Mouse (Mus musculus): ENCODE data around the gene Cnr2. TPM values are rescaled to one million over a fixed set of nuclear protein-coding genes. Genes with fewer than 3 reads are reported as not detected.
A peak's percentile ranks its signal among the peaks of the same experiment; 100 is the strongest.
"Not testable (repeated sequence)": the region's sequence is repeated elsewhere in the genome, so short reads cannot be mapped to it uniquely, and the experiment has no call there.

Cnr2 gene
- polyA plus RNA-seq, 1 experiment from 2014 or later, result 2.8 TPM

DNA sequence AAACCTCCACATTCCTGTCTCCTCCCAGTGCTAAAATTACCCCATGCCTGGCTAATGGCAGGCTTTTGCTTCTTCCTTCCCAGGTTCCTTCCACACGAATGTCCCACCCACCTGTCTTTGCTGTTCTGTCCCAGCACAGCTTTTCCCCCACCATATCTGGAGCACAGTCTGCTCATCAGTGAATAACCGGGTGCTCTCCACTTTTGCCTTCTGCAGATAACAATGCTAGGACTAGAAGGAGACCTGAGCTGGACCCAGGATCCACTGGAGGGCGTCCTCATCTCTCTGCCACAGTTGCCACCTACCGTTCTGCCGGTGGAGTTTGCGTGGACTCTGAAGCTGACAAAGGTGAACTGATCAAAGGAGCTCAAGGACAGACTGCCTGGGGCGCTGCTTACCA lies 43.7 kb downstream of the Cnr2 start:
- no peak overlapping the region for H3K4me3 ChIP-seq (replicated peaks)
- peaks cover 28% of the 10 kb centered on the region for H3K36me3 ChIP-seq (replicated peaks)
- WGBS (ENCODE audit: insufficient replicate concordance), result 47% methylated on average over 7 of the region's 7 CpGs
- H3K4me2 ChIP-seq, result no peak overlapping the region
- no peak overlapping the region for H3K27ac ChIP-seq (replicated peaks)
- H3K9me3 ChIP-seq (replicated peaks), result no peaks in the 10 kb centered on the region
- peak; percentile 48; the same call in 1 of the 2 replicates for ATAC-seq (ENCODE audit: insufficient read depth)
- peaks cover 63% of the 10 kb centered on the region for H3K4me1 ChIP-seq (replicated peaks)
- H3K9ac ChIP-seq, result no peak overlapping the region
- no peaks in the 10 kb centered on the region for H3K27me3 ChIP-seq

GRCm38 (mm10) chr4:135941026-135941425 lies 45.8 kb downstream of the Cnr2 start:
- not testable (repeated sequence) for H3K9me3 ChIP-seq (replicated peaks); H3K9ac ChIP-seq; H3K27me3 ChIP-seq; H3K4me2 ChIP-seq; H3K27ac ChIP-seq (replicated peaks); H3K4me3 ChIP-seq (replicated peaks); ATAC-seq (ENCODE audit: insufficient read depth)
- H3K36me3 ChIP-seq (replicated peaks), result peaks cover 23% of the 10 kb centered on the region
- WGBS (ENCODE audit: insufficient replicate concordance), result 74% methylated on average over 8 of the region's 8 CpGs
- peaks cover 51% of the 10 kb centered on the region for H3K4me1 ChIP-seq (replicated peaks)

DNA sequence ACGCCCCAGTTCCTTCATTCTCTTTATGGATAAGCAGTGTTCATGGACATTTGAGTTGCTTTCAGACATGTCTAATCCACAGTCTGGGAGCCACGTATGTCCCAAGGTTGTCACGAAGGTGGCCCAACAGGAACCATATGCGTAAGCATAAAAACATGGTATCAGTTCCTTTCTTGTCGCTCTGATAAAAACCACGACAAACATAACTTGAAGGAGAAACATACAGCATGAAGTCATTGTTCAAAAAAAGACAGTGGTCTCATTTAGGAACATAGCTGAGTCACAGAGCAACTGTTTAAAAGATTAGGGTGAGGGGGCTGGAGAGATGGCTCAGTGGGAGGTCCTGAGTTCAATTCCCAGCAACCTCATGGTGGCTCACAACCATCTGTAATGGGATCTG lies 47.0 kb downstream of the Cnr2 start:
- H3K27ac ChIP-seq (replicated peaks), result no peak overlapping the region
- no peak overlapping the region for H3K4me2 ChIP-seq
- no peak overlapping the region for H3K9ac ChIP-seq
- peaks cover 44% of the 10 kb centered on the region for H3K4me1 ChIP-seq (replicated peaks)
- H3K9me3 ChIP-seq (replicated peaks), result no peaks in the 10 kb centered on the region
- no peaks in the 10 kb centered on the region for H3K27me3 ChIP-seq
- WGBS (ENCODE audit: insufficient replicate concordance), result 43% methylated on average over 6 of the region's 6 CpGs
- peaks cover 22% of the 10 kb centered on the region for H3K36me3 ChIP-seq (replicated peaks)
- no peak overlapping the region for H3K4me3 ChIP-seq (replicated peaks)
- no peak for ATAC-seq (ENCODE audit: insufficient read depth)

- Histone ChIP-seq H3K4me3 (replicated peaks) (no peak overlapping the region), H3K4me2 (no peak overlapping the region), H3K9me3 (replicated peaks) (no peaks in the 10 kb centered on the region), H3K9ac (no peak overlapping the region), H3K27ac (replicated peaks) (no peak overlapping the region), H3K36me3 (replicated peaks) (peaks cover 21% of the 10 kb centered on the region), H3K27me3 (no peaks in the 10 kb centered on the region), H3K4me1 (replicated peaks) (peaks cover 49% of the 10 kb centered on the region)
- WGBS (ENCODE audit: insufficient replicate concordance), result 42% methylated on average over 4 of the region's 4 CpGs
- ATAC-seq (ENCODE audit: insufficient read depth), result no peak
Observed at GRCm38 (mm10) chr4:135943389-135943788, 48.2 kb downstream of the Cnr2 start.

DNA sequence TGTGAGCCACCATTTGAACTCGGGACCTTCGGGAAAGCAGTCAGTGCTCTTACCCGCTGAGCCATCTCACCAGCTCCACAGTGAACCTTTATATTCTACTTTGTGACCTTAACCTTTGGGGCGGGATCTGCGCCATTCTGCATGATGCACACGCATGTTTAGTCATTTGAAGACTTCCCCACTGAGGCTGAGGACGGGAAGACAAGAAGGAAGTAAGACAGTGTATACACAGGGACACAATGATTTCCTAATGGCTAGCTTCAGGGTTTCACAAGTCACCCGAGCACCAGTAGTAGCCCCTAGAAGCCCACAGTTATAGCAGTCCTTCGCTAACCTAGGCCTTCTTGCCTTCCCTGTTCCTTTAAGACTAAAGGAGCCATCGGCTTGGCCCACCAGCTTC lies 50.5 kb downstream of the Cnr2 start:
- ATAC-seq (ENCODE audit: insufficient read depth), result peak; percentile 3; the same call in 1 of the 2 replicates
- Histone ChIP-seq H3K27ac (replicated peaks) (peak overlapping the region; percentile 80), H3K4me1 (replicated peaks) (peaks cover 57% of the 10 kb centered on the region), H3K9ac (peak overlapping the region; percentile 92; the same call in 1 of the 2 replicates), H3K4me3 (replicated peaks) (peak overlapping the region; percentile 86), H3K27me3 (no peaks in the 10 kb centered on the region), H3K9me3 (replicated peaks) (no peaks in the 10 kb centered on the region), H3K36me3 (replicated peaks) (peaks cover 8% of the 10 kb centered on the region), H3K4me2 (peak overlapping the region; percentile 90)
- WGBS (ENCODE audit: insufficient replicate concordance), result 64% methylated on average over 10 of the region's 10 CpGs

DNA sequence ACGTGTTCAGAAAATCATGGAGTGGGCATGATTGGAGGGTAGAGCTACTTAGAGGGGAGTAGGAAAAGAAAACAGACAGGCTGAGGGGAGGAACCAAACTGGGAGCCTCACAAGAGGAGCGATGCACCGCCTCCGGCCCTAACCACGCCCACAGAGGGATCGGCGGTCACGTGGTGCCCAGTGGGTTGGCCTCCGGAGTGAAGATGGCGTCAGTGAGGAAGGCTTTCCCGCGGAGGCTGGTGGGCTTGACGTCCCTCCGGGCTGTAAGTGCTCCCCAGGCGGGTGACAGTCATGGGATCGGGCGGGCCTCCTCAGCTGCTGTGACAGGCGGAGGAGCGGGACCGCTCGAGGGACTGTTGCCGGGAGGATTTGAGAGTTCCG lies 51.1 kb downstream of the Cnr2 start, which contains the start of gene Hmgcl:
Gene Hmgcl, plus strand, starts transcription at position 171 of the 381 bp plus-strand sequence.
- Histone ChIP-seq H3K9me3 (replicated peaks) (no peaks in the 10 kb centered on the region), H3K4me1 (replicated peaks) (peaks cover 57% of the 10 kb centered on the region), H3K36me3 (replicated peaks) (peaks cover 10% of the 10 kb centered on the region), H3K4me3 (replicated peaks) (peak within 1 kb of the TSS; percentile 86), H3K27me3 (no peaks in the 10 kb centered on the region), H3K27ac (replicated peaks) (peak within 1 kb of the TSS; percentile 80), H3K9ac (peak within 1 kb of the TSS; percentile 92), H3K4me2 (peak within 1 kb of the TSS; percentile 90)
- WGBS (ENCODE audit: insufficient replicate concordance), result under 1% methylated on average over 23 of the region's 23 CpGs
- ATAC-seq (ENCODE audit: insufficient read depth), result peak; percentile 78

- under 1% methylated on average over 28 of the region's 28 CpGs for WGBS (ENCODE audit: insufficient replicate concordance)
- peak overlapping the region; percentile 90 for H3K4me2 ChIP-seq
- no peaks in the 10 kb centered on the region for H3K9me3 ChIP-seq (replicated peaks)
- H3K27me3 ChIP-seq, result no peaks in the 10 kb centered on the region
- H3K9ac ChIP-seq, result peak overlapping the region; percentile 92
- peaks cover 57% of the 10 kb centered on the region for H3K4me1 ChIP-seq (replicated peaks)
- peak; percentile 26 for ATAC-seq (ENCODE audit: insufficient read depth)
- peak overlapping the region; percentile 80 for H3K27ac ChIP-seq (replicated peaks)
- H3K4me3 ChIP-seq (replicated peaks), result peak overlapping the region; percentile 86
- H3K36me3 ChIP-seq (replicated peaks), result peaks cover 15% of the 10 kb centered on the region
Observed at GRCm38 (mm10) chr4:135946659-135947301, 51.6 kb downstream of the Cnr2 start.

DNA sequence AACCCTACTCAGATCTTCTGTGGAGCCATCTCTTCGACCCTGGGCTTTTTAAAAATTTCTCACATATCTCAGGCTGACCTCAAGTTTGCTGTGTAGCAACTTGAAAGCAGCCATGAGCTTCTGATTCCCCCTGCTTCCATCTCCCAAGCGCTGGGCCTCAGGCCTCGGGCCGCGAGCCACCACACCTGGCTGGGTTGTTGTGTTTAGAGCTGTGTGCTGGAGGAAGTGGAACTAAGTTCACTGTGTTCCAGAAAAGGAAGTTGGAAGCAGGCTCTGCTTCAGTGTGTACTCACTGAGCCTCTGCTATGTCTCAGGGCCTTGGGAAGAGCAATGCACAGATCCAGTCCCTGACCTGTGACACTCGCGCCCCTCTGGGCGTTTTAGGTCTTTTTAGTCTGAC lies 52.9 kb downstream of the Cnr2 start:
- H3K27ac ChIP-seq (replicated peaks), result no peak overlapping the region; the same call in 1 of the 2 replicates
- H3K4me1 ChIP-seq (replicated peaks), result peaks cover 52% of the 10 kb centered on the region
- peaks cover 28% of the 10 kb centered on the region for H3K36me3 ChIP-seq (replicated peaks)
- ATAC-seq (ENCODE audit: insufficient read depth), result no peak
- WGBS (ENCODE audit: insufficient replicate concordance), result 77% methylated on average over 8 of the region's 8 CpGs
- H3K9ac ChIP-seq, result no peak overlapping the region
- H3K9me3 ChIP-seq (replicated peaks), result no peaks in the 10 kb centered on the region
- peak overlapping the region; percentile 90 for H3K4me2 ChIP-seq
- no peaks in the 10 kb centered on the region for H3K27me3 ChIP-seq
- peak overlapping the region; percentile 2; the same call in 1 of the 2 replicates for H3K4me3 ChIP-seq (replicated peaks)

GRCm38 (mm10) chr4:135949475-135949874 lies 54.3 kb downstream of the Cnr2 start:
- no peak for ATAC-seq (ENCODE audit: insufficient read depth)
- no peak overlapping the region for H3K27ac ChIP-seq (replicated peaks)

DNA sequence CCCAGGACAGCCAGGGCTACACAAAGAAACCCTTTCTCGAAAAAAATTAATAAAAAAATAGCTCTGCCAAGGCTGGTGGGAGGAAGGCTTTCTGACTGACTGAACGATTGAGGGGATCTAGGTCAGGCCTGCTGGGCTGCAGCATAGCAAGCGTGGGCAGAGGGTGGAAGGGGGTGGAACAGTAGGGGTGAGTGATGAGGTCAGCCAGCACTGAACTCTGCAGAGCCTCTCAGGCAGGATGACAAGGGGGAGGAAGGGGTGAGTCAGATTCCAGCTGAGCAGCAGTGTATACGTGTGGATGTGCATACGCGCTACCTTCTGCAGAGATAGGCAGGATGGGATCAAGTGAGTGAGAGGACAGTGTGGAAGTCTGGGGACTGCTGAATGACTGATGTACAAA lies 54.7 kb downstream of the Cnr2 start:
- Histone ChIP-seq H3K4me2 (no peak overlapping the region), H3K9ac (no peak overlapping the region), H3K36me3 (replicated peaks) (peaks cover 41% of the 10 kb centered on the region), H3K27me3 (no peaks in the 10 kb centered on the region), H3K4me1 (replicated peaks) (peaks cover 50% of the 10 kb centered on the region), H3K27ac (replicated peaks) (no peak overlapping the region), H3K9me3 (replicated peaks) (no peaks in the 10 kb centered on the region), H3K4me3 (replicated peaks) (no peak overlapping the region)
- ATAC-seq (ENCODE audit: insufficient read depth), result no peak
- 60% methylated on average over 6 of the region's 6 CpGs for WGBS (ENCODE audit: insufficient replicate concordance)

More at GRCm38 (mm10) chr4:135949475-135949874, 54.3 kb downstream of the Cnr2 start:
- H3K9me3 ChIP-seq (replicated peaks), result no peaks in the 10 kb centered on the region
- H3K36me3 ChIP-seq (replicated peaks), result peaks cover 37% of the 10 kb centered on the region
- no peak overlapping the region for H3K4me2 ChIP-seq
- H3K27me3 ChIP-seq, result no peaks in the 10 kb centered on the region
- H3K4me3 ChIP-seq (replicated peaks), result no peak overlapping the region
- H3K9ac ChIP-seq, result no peak overlapping the region
- peaks cover 50% of the 10 kb centered on the region for H3K4me1 ChIP-seq (replicated peaks)
- 81% methylated on average over 10 of the region's 10 CpGs for WGBS (ENCODE audit: insufficient replicate concordance)

- no peak overlapping the region for H3K27ac ChIP-seq (replicated peaks)
- no peaks in the 10 kb centered on the region for H3K27me3 ChIP-seq
- ATAC-seq (ENCODE audit: insufficient read depth), result no peak
- no peak overlapping the region for H3K9ac ChIP-seq
- H3K4me3 ChIP-seq (replicated peaks), result no peak overlapping the region
- no peak overlapping the region for H3K4me2 ChIP-seq
- 77% methylated on average over 6 of the region's 6 CpGs for WGBS (ENCODE audit: insufficient replicate concordance)
- H3K9me3 ChIP-seq (replicated peaks), result no peaks in the 10 kb centered on the region
- peaks cover 45% of the 10 kb centered on the region for H3K36me3 ChIP-seq (replicated peaks)
- peaks cover 47% of the 10 kb centered on the region for H3K4me1 ChIP-seq (replicated peaks)
Observed at GRCm38 (mm10) chr4:135950365-135950764, 55.2 kb downstream of the Cnr2 start.

GRCm38 (mm10) chr4:135951505-135951904 lies 56.3 kb downstream of the Cnr2 start:
- no peak overlapping the region for H3K9ac ChIP-seq
- no peak for ATAC-seq (ENCODE audit: insufficient read depth)
- no peak overlapping the region for H3K27ac ChIP-seq (replicated peaks)
- no peaks in the 10 kb centered on the region for H3K9me3 ChIP-seq (replicated peaks)
- H3K4me2 ChIP-seq, result no peak overlapping the region
- no peaks in the 10 kb centered on the region for H3K27me3 ChIP-seq
- peaks cover 39% of the 10 kb centered on the region for H3K4me1 ChIP-seq (replicated peaks)
- peaks cover 55% of the 10 kb centered on the region for H3K36me3 ChIP-seq (replicated peaks)
- H3K4me3 ChIP-seq (replicated peaks), result no peak overlapping the region
- 83% methylated on average over 3 of the region's 3 CpGs for WGBS (ENCODE audit: insufficient replicate concordance)
